Comparison of ENCODE assay signal across 11 mouse cellular contexts in the genomic region with DNA sequence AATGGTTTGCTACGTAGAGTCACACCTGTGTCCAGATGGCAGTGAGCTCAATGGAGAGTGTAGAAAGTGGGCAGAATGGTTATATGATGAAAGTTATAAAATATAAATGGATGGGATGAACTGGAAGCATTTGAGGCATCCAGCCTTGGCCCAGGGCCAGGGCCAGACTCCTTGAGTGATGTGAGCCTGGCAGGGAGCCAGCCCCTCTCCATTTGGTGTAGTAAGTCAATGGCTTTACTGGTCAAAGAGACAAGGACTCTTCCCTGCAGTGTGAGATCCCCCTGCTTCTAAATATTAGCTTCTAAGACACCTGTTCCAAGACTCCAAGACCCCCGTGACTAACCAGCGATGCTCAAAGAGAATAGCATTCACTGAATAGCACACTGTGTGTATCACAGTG. TPM values are rescaled to one million over a fixed set of nuclear protein-coding genes. Genes with fewer than 3 reads are reported as not detected.
DNase-seq lines count a peak whose midpoint lies in the region; ATAC-seq and TF ChIP-seq lines count a peak whose summit lies in the region.
"Had no signal": no experiment of that assay in that cellular context is flagged by ENCODE, and none has a peak within 500 bp of the region (broad histone marks: within the 10 kb centered on the region; RNA-seq: fewer than 3 reads in every experiment).

No protein-coding gene starts in this region.

- no peak for ATAC-seq in lung, embryonic 14.5 days (ENCODE audit: insufficient read depth)
- ATAC-seq in Patski, result no peak

- 58% methylated on average over 3 of the region's 3 CpGs for WGBS in lung, embryonic 14.5 days
- 72% methylated on average over 3 of the region's 3 CpGs for WGBS in lung, adult 2 months

- in situ Hi-C loops in Patski (cut with MboI; ENCODE audit: low pct_unique_long_range_greater_than_20kb), result no loop called here

- H3K4me3 ChIP-seq in lung, embryonic 14.5 days (ENCODE audit: low read depth, low read length), result no peak overlapping the region
- H3K4me3 ChIP-seq in lung, adult 2 months (replicated peaks; ENCODE audit: extremely low read depth, low read depth, low read length), result no peak overlapping the region
- H3K4me3 ChIP-seq: midbrain, embryonic 10.5 days had no signal

- CTCF ChIA-PET in Patski (lab: Charles Lee), result interaction anchor here (1.0 to 2.5 kb wide), 8 partner anchors 7 to 107 kb away, joined by 3 to 8 read pairs (median 4); no protein-coding TSS in a partner anchor

- H3K4me1 ChIP-seq in lung, embryonic 14.5 days (ENCODE audit: insufficient read depth), result peaks cover 20% of the 10 kb centered on the region
- H3K4me1 ChIP-seq in lung, adult 2 months (ENCODE audit: control insufficient read depth, insufficient read depth, low read length), result peaks cover 5% of the 10 kb centered on the region

- no peak for TF ChIP-seq POLR2A in lung, adult 2 months (IDR thresholded peaks at IDR 0.05; ENCODE audit: borderline replicate concordance, extremely low read depth, low read depth, low read length)

- TF ChIP-seq CTCF in lung, embryonic 14.5 days (IDR thresholded peaks at IDR 0.05; ENCODE audit: low read depth), result no peak
- TF ChIP-seq CTCF in lung, adult 2 months (IDR thresholded peaks at IDR 0.05; ENCODE audit: insufficient read depth, low read length), result no peak
- no peak for TF ChIP-seq CTCF in Patski (IDR thresholded peaks at IDR 0.05)

- no peak overlapping the region for H3K4me2 ChIP-seq in lung, embryonic 14.5 days

- H3K9me3 ChIP-seq in lung, embryonic 14.5 days (ENCODE audit: low read depth, low read length), result no peaks in the 10 kb centered on the region
- H3K9me3 ChIP-seq: midbrain, embryonic 10.5 days had no signal

- no peaks in the 10 kb centered on the region for H3K36me3 ChIP-seq in lung, embryonic 14.5 days (ENCODE audit: insufficient read depth)
- H3K36me3 ChIP-seq: midbrain, embryonic 10.5 days had no signal

- H3K27me3 ChIP-seq in lung, embryonic 14.5 days (ENCODE audit: insufficient read depth, low read length), result no peaks in the 10 kb centered on the region
- no peaks in the 10 kb centered on the region for H3K27me3 ChIP-seq in Patski

- no peak overlapping the region for H3K27ac ChIP-seq in lung, embryonic 14.5 days (ENCODE audit: low read depth)

- no peak overlapping the region for H3K9ac ChIP-seq in lung, embryonic 14.5 days

- DNase-seq in lung, embryonic 14.5 days, result peak; percentile 89
- DNase-seq in lung, adult 2 months, result no peak
- DNase-seq in Patski (ENCODE audit: low read depth, low spot score), result peak; percentile 37
- peak; percentile 84 for DNase-seq in adrenal gland, postnatal 25 days
- DNase-seq in kidney, postnatal 14 days, result peak; percentile 85
- DNase-seq in heart, adult 18-20 months, result no peak
- DNase-seq in right cerebral cortex, adult 18-20 months, result no peak

- POLR2A ChIA-PET in Patski (lab: Charles Lee), result interaction anchor here (0.9 to 1.2 kb wide), 3 partner anchors 8 to 102 kb away, joined by 3 to 5 read pairs (median 3); no protein-coding TSS in a partner anchor

RNA-seq across cellular contexts. Expression of a gene that starts 33.0 kb away (rescaled TPM):
- polyA plus RNA-seq in lung, embryonic 14.5 days (2014; fragmentation: Nextera tagmentation; extraction: Ambion mirVana), result not detected in 2 replicates
- polyA plus RNA-seq in lung, adult 2 months (2012; rRNA removed), result 0.61 TPM in 1 of 2 replicates, not detected in the other
- polyA plus RNA-seq in Patski (2021), result not detected
- total RNA-seq in adrenal gland, postnatal 25 days (2021), result not detected in 2 replicates
- total RNA-seq in heart, adult 18-20 months (2021), result not detected
- total RNA-seq: hematopoietic stem cell, adult 5-6 weeks had no signal
- polyA plus RNA-seq: limb, embryonic 11.5 days; midbrain, embryonic 10.5 days; urinary bladder, adult 2 months had no signal

RNA-seq across cellular contexts. Expression of a gene that starts 51.6 kb away (rescaled TPM):
- polyA plus RNA-seq in lung, embryonic 14.5 days (2014; fragmentation: Nextera tagmentation; extraction: Ambion mirVana), result 142 and 148 TPM in 2 replicates
- 8.4 and 15.3 TPM in 2 replicates for polyA plus RNA-seq in lung, adult 2 months (2012; rRNA removed)
- 150 TPM for polyA plus RNA-seq in Patski (2021)
- total RNA-seq in adrenal gland, postnatal 25 days (2021), result 25.8 and 27.8 TPM in 2 replicates
- total RNA-seq in heart, adult 18-20 months (2021), result 10 to 100 TPM; 51.3 to 56.7 TPM

Comparison
In these comparisons a context has a peak if more than half of its experiments do, and no peak if none do; other contexts are left out.
1. DNase-seq: peak in lung, embryonic 14.5 days (single experiment), Patski (single experiment), adrenal gland, postnatal 25 days (single experiment) and kidney, postnatal 14 days (single experiment); none in lung, adult 2 months (single experiment), heart, adult 18-20 months (0 of 2) and right cerebral cortex, adult 18-20 months (single experiment).